Mouse (Mus musculus): ENCODE measurements around the gene Kbtbd7. TPM values are rescaled to one million over a fixed set of nuclear protein-coding genes. Genes with fewer than 3 reads are reported as not detected.

Gene Kbtbd7
- 5.9 and 6.4 TPM in 2 replicates for polyA plus RNA-seq (2015; fragmentation: Nextera tagmentation; extraction: Ambion mirVana)

DNA sequence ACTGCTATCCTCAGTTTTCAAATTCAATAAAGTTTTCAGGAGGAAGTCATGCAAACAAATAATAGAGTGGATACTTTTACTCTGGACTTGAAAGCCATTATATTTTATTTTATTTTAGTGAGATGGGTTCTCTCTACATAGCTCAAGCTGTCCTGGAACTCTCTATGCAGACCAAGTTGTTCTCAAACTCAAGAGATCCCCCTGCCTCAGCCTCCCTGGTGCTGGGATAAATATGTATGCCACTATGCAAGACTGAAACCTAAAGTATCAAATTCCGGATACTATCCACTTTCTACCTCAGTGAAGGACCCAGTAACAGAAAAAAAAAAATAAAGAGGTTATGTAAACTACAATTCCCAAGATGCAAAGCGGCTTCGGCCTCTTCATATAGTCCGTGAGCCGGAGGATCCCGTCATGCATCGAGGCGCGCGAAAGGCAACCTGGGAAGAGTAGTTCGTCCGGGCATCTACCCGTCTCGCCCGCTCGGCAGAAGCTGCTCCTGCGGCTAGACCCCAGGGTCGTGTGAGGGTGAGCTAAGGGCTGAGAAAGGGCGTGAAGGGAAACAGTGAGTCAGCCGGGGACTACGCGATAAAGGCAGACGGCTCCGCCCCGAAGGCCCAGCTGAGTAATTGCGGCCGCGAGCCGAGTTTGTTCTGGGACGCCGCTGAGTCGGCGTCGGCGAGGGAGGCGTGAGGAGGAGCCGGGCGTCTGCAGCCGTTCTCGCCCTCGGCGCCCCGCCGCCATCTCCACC lies at the start of gene Kbtbd7:
Gene Kbtbd7, plus strand, starts transcription at position 533 of the 751 bp plus-strand sequence.
- Histone ChIP-seq H3K27ac (ENCODE audit: low read depth, low read length) (peak within 1 kb of the TSS; percentile 74), H3K36me3 (ENCODE audit: control insufficient read depth, insufficient read depth) (peaks cover 8% of the 10 kb centered on the region; the same call in 1 of the 2 replicates), H3K9ac (ENCODE audit: low read depth, low read length) (no peak within 1 kb of the TSS), H3K4me3 (ENCODE audit: low read depth, low read length) (peak within 1 kb of the TSS; percentile 36), H3K4me2 (replicated peaks; ENCODE audit: low read depth) (peak within 1 kb of the TSS; percentile 52), H3K9me3 (ENCODE audit: control insufficient read depth) (no peaks in the 10 kb centered on the region), H3K27me3 (replicated peaks; ENCODE audit: control insufficient read depth, insufficient read depth, low read length) (no peaks in the 10 kb centered on the region), H3K4me1 (replicated peaks; ENCODE audit: control insufficient read depth, insufficient read depth, low read length) (no peaks in the 10 kb centered on the region)
- peak; percentile 100 for ATAC-seq
- TF ChIP-seq CTCF (IDR thresholded peaks at IDR 0.05; ENCODE audit: low read depth): no peak
- under 1% methylated on average over 44 of the region's 44 CpGs for WGBS

DNA sequence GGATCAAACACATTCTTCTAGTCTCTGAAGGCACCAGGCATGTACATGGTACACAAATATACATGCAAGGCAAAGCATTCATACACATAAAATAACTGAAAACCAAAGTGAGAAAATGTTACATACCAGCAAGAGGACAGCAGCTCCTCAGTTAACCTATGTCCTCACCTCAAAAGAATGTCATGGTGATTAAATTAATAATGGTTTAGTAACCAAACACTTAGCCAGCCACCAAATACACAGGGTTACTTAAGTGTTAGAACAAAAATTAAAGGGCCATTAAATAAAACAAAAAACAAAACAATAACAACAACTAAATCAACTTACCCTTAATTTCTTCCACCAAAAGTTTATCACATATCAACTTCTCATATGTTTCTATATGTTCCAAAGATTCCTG lies 49.3 kb upstream of the Kbtbd7 start:
- Histone ChIP-seq H3K27ac (ENCODE audit: low read depth, low read length) (no peak overlapping the region), H3K9ac (ENCODE audit: low read depth, low read length) (no peak overlapping the region), H3K27me3 (replicated peaks; ENCODE audit: control insufficient read depth, insufficient read depth, low read length) (no peaks in the 10 kb centered on the region), H3K4me2 (replicated peaks; ENCODE audit: low read depth) (no peak overlapping the region), H3K36me3 (ENCODE audit: control insufficient read depth, insufficient read depth) (peaks cover 24% of the 10 kb centered on the region), H3K4me1 (replicated peaks; ENCODE audit: control insufficient read depth, insufficient read depth, low read length) (no peaks in the 10 kb centered on the region), H3K4me3 (ENCODE audit: low read depth, low read length) (no peak overlapping the region), H3K9me3 (ENCODE audit: control insufficient read depth) (no peaks in the 10 kb centered on the region)
- TF ChIP-seq CTCF (IDR thresholded peaks at IDR 0.05; ENCODE audit: low read depth): no peak
- ATAC-seq: no peak

GRCm38 (mm10) chr14:79383120-79383519 lies 43.2 kb upstream of the Kbtbd7 start:
- Histone ChIP-seq H3K27me3 (replicated peaks; ENCODE audit: control insufficient read depth, insufficient read depth, low read length) (no peaks in the 10 kb centered on the region), H3K36me3 (ENCODE audit: control insufficient read depth, insufficient read depth) (peaks cover 14% of the 10 kb centered on the region), H3K9me3 (ENCODE audit: control insufficient read depth) (no peaks in the 10 kb centered on the region), H3K4me3 (ENCODE audit: low read depth, low read length) (no peak overlapping the region), H3K27ac (ENCODE audit: low read depth, low read length) (no peak overlapping the region), H3K4me2 (replicated peaks; ENCODE audit: low read depth) (no peak overlapping the region), H3K4me1 (replicated peaks; ENCODE audit: control insufficient read depth, insufficient read depth, low read length) (no peaks in the 10 kb centered on the region), H3K9ac (ENCODE audit: low read depth, low read length) (no peak overlapping the region)
- 79% methylated on average over 7 of the region's 7 CpGs for WGBS
- no peak for ATAC-seq
- no peak for TF ChIP-seq CTCF (IDR thresholded peaks at IDR 0.05; ENCODE audit: low read depth)

- Histone ChIP-seq H3K36me3 (ENCODE audit: control insufficient read depth, insufficient read depth) (peaks cover 4% of the 10 kb centered on the region), H3K9me3 (ENCODE audit: control insufficient read depth) (no peaks in the 10 kb centered on the region), H3K4me2 (replicated peaks; ENCODE audit: low read depth) (no peak overlapping the region), H3K4me1 (replicated peaks; ENCODE audit: control insufficient read depth, insufficient read depth, low read length) (no peaks in the 10 kb centered on the region), H3K27ac (ENCODE audit: low read depth, low read length) (no peak overlapping the region), H3K9ac (ENCODE audit: low read depth, low read length) (no peak overlapping the region), H3K27me3 (replicated peaks; ENCODE audit: control insufficient read depth, insufficient read depth, low read length) (no peaks in the 10 kb centered on the region), H3K4me3 (ENCODE audit: low read depth, low read length) (no peak overlapping the region)
- ATAC-seq: no peak
- TF ChIP-seq CTCF (IDR thresholded peaks at IDR 0.05; ENCODE audit: low read depth): no peak
- WGBS: 85% methylated on average over 3 of the region's 3 CpGs
These were observed 38.0 kb upstream of the Kbtbd7 start for GRCm38 (mm10) chr14:79388304-79388703.

GRCm38 (mm10) chr14:79389438-79390264 lies 36.7 kb upstream of the Kbtbd7 start:
- peak overlapping the region; percentile 76 for H3K9ac ChIP-seq (ENCODE audit: low read depth, low read length)
- 1% methylated on average over 16 of the region's 16 CpGs for WGBS
- H3K4me3 ChIP-seq (ENCODE audit: low read depth, low read length): peak overlapping the region; percentile 86
- no peaks in the 10 kb centered on the region for H3K27me3 ChIP-seq (replicated peaks; ENCODE audit: control insufficient read depth, insufficient read depth, low read length)
- no peaks in the 10 kb centered on the region for H3K4me1 ChIP-seq (replicated peaks; ENCODE audit: control insufficient read depth, insufficient read depth, low read length)
- TF ChIP-seq CTCF (IDR thresholded peaks at IDR 0.05; ENCODE audit: low read depth): no peak
- peak overlapping the region; percentile 86; the same call in 1 of the 2 replicates for H3K27ac ChIP-seq (ENCODE audit: low read depth, low read length)
- peaks cover 4% of the 10 kb centered on the region for H3K36me3 ChIP-seq (ENCODE audit: control insufficient read depth, insufficient read depth)
- H3K9me3 ChIP-seq (ENCODE audit: control insufficient read depth): no peaks in the 10 kb centered on the region
- no peak for ATAC-seq
- peak overlapping the region; percentile 72 for H3K4me2 ChIP-seq (replicated peaks; ENCODE audit: low read depth)

GRCm38 (mm10) chr14:79390265-79390926 lies 35.9 kb upstream of the Kbtbd7 start, which contains the start of gene Naa16:
Gene Naa16 (minus strand): TSS chr14:79390778.
- peak; percentile 93 for ATAC-seq
- no peaks in the 10 kb centered on the region for H3K4me1 ChIP-seq (replicated peaks; ENCODE audit: control insufficient read depth, insufficient read depth, low read length)
- under 1% methylated on average over 66 of the region's 71 CpGs for WGBS

More at GRCm38 (mm10) chr14:79390265-79390926, 35.9 kb upstream of the Kbtbd7 start, which contains the start of gene Naa16:
- Histone ChIP-seq H3K36me3 (ENCODE audit: control insufficient read depth, insufficient read depth) (peaks cover 4% of the 10 kb centered on the region), H3K27ac (ENCODE audit: low read depth, low read length) (peak within 1 kb of the TSS; percentile 86), H3K9ac (ENCODE audit: low read depth, low read length) (peak within 1 kb of the TSS; percentile 76), H3K9me3 (ENCODE audit: control insufficient read depth) (no peaks in the 10 kb centered on the region), H3K4me3 (ENCODE audit: low read depth, low read length) (peak within 1 kb of the TSS; percentile 86), H3K4me2 (replicated peaks; ENCODE audit: low read depth) (peak within 1 kb of the TSS; percentile 72), H3K27me3 (replicated peaks; ENCODE audit: control insufficient read depth, insufficient read depth, low read length) (no peaks in the 10 kb centered on the region)
- peak; percentile 78 for TF ChIP-seq CTCF (IDR thresholded peaks at IDR 0.05; ENCODE audit: low read depth)

All from intestine, postnatal 0 days (tissue).